Mouse (Mus musculus): ENCODE data around the gene Mthfd1l. TPM values are rescaled to one million over a fixed set of nuclear protein-coding genes. Genes with fewer than 3 reads are reported as not detected.

Gene Mthfd1l
- polyA plus RNA-seq (2015; fragmentation: Nextera tagmentation; extraction: Ambion mirVana) = 5.3 and 5.6 TPM in 2 replicates

GRCm38 (mm10) chr10:3972981-3973588, at the start of gene Mthfd1l:
Gene Mthfd1l (plus strand): TSS chr10:3973118.
- peak; percentile 91 for TF ChIP-seq CTCF (IDR thresholded peaks at IDR 0.05; ENCODE audit: low read depth)
- no peaks in the 10 kb centered on the region for H3K27me3 ChIP-seq (replicated peaks; ENCODE audit: control insufficient read depth, insufficient read depth, low read length)
- peak within 1 kb of the TSS; percentile 76 for H3K4me3 ChIP-seq (ENCODE audit: low read depth, low read length)
- H3K4me1 ChIP-seq (replicated peaks; ENCODE audit: control insufficient read depth, insufficient read depth, low read length) = no peaks in the 10 kb centered on the region; the same call in 1 of the 2 replicates
- ATAC-seq = peak; percentile 80
- peak within 1 kb of the TSS; percentile 94 for H3K27ac ChIP-seq (ENCODE audit: low read depth, low read length)
- no peaks in the 10 kb centered on the region for H3K36me3 ChIP-seq (ENCODE audit: control insufficient read depth, insufficient read depth)
- 1% methylated on average over 40 of the region's 40 CpGs for WGBS
- peak within 1 kb of the TSS; percentile 99 for H3K4me2 ChIP-seq (replicated peaks; ENCODE audit: low read depth)
- H3K9ac ChIP-seq (ENCODE audit: low read depth, low read length) = peak within 1 kb of the TSS; percentile 68
- H3K9me3 ChIP-seq (ENCODE audit: control insufficient read depth) = no peaks in the 10 kb centered on the region

DNA sequence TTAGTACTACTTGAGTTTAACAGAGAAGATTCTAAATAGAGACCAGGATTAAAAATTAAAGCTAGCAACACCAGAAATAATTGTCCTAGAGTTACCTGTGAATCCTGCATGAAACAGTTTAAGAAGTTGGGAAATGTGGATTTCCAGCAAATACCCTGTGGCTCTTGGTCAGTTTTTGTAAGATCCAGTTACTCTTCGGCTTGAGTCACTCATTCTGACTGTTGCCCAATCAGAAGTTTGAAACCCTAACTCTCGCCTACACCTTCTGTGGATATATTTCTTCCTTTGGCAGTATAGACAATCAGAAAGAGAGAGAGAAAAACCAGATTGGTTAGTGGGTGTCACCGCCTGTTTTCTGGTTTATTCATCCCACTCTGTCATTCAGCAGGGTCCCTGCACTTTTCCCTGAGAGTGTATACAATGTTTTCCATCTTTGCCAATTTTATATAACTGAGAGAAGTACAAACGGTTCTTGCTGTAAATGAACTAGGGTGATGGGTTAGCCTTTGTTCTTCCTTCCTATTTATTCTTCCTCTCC, 44.8 kb upstream of the Mthfd1l start:
- H3K27ac ChIP-seq (ENCODE audit: low read depth, low read length) = no peak overlapping the region
- ATAC-seq = no peak
- H3K9ac ChIP-seq (ENCODE audit: low read depth, low read length) = no peak overlapping the region
- no peaks in the 10 kb centered on the region for H3K36me3 ChIP-seq (ENCODE audit: control insufficient read depth, insufficient read depth)
- 78% methylated on average over 4 of the region's 4 CpGs for WGBS
- H3K9me3 ChIP-seq (ENCODE audit: control insufficient read depth) = no peaks in the 10 kb centered on the region
- no peaks in the 10 kb centered on the region for H3K27me3 ChIP-seq (replicated peaks; ENCODE audit: control insufficient read depth, insufficient read depth, low read length)
- no peak overlapping the region for H3K4me2 ChIP-seq (replicated peaks; ENCODE audit: low read depth)
- no peaks in the 10 kb centered on the region; the same call in 1 of the 2 replicates for H3K4me1 ChIP-seq (replicated peaks; ENCODE audit: control insufficient read depth, insufficient read depth, low read length)
- TF ChIP-seq CTCF (IDR thresholded peaks at IDR 0.05; ENCODE audit: low read depth) = no peak
- no peak overlapping the region for H3K4me3 ChIP-seq (ENCODE audit: low read depth, low read length)

GRCm38 (mm10) chr10:3931831-3932230, 41.1 kb upstream of the Mthfd1l start:
- no peak for ATAC-seq

DNA sequence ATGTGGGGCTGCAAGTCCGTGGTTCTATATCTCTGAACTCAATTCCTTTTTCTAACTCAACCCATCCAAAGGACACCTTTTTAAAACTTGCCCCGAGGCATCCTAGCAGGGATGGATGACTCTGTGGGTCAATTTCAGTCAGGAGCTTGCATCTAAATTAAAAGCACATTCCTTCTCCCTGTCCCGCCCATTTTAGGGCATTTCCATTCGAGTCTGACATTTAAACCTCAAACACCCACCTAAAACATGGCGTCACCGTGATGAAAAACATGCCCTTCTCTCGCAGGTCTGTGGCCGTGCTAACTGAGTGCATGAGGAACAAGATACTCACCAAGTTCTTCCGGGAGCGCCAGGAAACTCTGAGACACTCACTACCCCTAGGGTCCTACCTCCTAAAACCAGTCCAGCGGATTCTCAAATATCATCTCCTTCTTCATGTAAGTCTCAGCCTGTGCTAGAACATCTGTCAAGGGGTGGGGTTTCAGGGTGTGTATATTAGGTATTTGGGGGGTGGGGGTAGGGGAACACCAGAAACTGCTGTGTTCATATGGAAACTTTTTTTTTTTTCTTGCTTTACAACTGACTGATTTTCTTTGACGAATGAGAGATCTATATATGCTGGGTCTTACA, 39.5 kb upstream of the Mthfd1l start:
- 80% methylated on average over 12 of the region's 12 CpGs for WGBS
- no peak overlapping the region for H3K9ac ChIP-seq (ENCODE audit: low read depth, low read length)
- no peaks in the 10 kb centered on the region for H3K9me3 ChIP-seq (ENCODE audit: control insufficient read depth)
- H3K36me3 ChIP-seq (ENCODE audit: control insufficient read depth, insufficient read depth) = 0 out of 2 replicates have a peak, but pooled peaks cover under 1% of the 10 kb centered on the region
- H3K4me1 ChIP-seq (replicated peaks; ENCODE audit: control insufficient read depth, insufficient read depth, low read length) = no peaks in the 10 kb centered on the region
- no peaks in the 10 kb centered on the region for H3K27me3 ChIP-seq (replicated peaks; ENCODE audit: control insufficient read depth, insufficient read depth, low read length)
- H3K4me3 ChIP-seq (ENCODE audit: low read depth, low read length) = no peak overlapping the region
- H3K4me2 ChIP-seq (replicated peaks; ENCODE audit: low read depth) = no peak overlapping the region
- H3K27ac ChIP-seq (ENCODE audit: low read depth, low read length) = no peak overlapping the region
- ATAC-seq = no peak
- no peak for TF ChIP-seq CTCF (IDR thresholded peaks at IDR 0.05; ENCODE audit: low read depth)

More at GRCm38 (mm10) chr10:3931831-3932230, 41.1 kb upstream of the Mthfd1l start:
- Histone ChIP-seq H3K9me3 (ENCODE audit: control insufficient read depth) (no peaks in the 10 kb centered on the region), H3K36me3 (ENCODE audit: control insufficient read depth, insufficient read depth) (no peaks in the 10 kb centered on the region), H3K9ac (ENCODE audit: low read depth, low read length) (no peak overlapping the region), H3K4me2 (replicated peaks; ENCODE audit: low read depth) (no peak overlapping the region), H3K27ac (ENCODE audit: low read depth, low read length) (no peak overlapping the region), H3K4me3 (ENCODE audit: low read depth, low read length) (no peak overlapping the region), H3K27me3 (replicated peaks; ENCODE audit: control insufficient read depth, insufficient read depth, low read length) (no peaks in the 10 kb centered on the region), H3K4me1 (replicated peaks; ENCODE audit: control insufficient read depth, insufficient read depth, low read length) (no peaks in the 10 kb centered on the region)
- TF ChIP-seq CTCF (IDR thresholded peaks at IDR 0.05; ENCODE audit: low read depth) = no peak

DNA sequence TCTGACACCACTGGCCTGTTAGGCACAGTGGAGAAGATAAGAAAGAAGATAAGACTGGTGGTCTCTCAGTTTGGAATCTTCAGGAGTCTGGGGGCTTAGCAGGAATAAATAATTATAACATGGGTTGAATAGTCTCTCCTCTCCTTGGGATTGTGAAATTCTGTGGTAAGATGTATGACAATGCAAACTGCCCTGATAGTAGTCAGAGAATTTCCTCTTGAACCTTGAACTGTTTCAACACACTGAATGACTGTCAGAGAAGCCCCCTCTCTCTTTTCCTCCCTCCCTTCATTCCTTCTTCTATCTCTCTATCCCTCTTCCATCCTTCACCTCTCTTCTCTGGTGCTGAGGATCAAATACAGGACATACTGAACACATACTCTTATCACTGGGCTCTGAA, 36.1 kb upstream of the Mthfd1l start:
- Histone ChIP-seq H3K4me2 (replicated peaks; ENCODE audit: low read depth) (no peak overlapping the region), H3K27ac (ENCODE audit: low read depth, low read length) (no peak overlapping the region), H3K9me3 (ENCODE audit: control insufficient read depth) (no peaks in the 10 kb centered on the region), H3K27me3 (replicated peaks; ENCODE audit: control insufficient read depth, insufficient read depth, low read length) (no peaks in the 10 kb centered on the region), H3K4me1 (replicated peaks; ENCODE audit: control insufficient read depth, insufficient read depth, low read length) (no peaks in the 10 kb centered on the region), H3K36me3 (ENCODE audit: control insufficient read depth, insufficient read depth) (0 out of 2 replicates have a peak, but pooled peaks cover 4% of the 10 kb centered on the region), H3K9ac (ENCODE audit: low read depth, low read length) (no peak overlapping the region), H3K4me3 (ENCODE audit: low read depth, low read length) (no peak overlapping the region)
- TF ChIP-seq CTCF (IDR thresholded peaks at IDR 0.05; ENCODE audit: low read depth) = no peak
- no peak for ATAC-seq

- H3K27ac ChIP-seq (ENCODE audit: low read depth, low read length) = no peak overlapping the region
- no peak for TF ChIP-seq CTCF (IDR thresholded peaks at IDR 0.05; ENCODE audit: low read depth)
- ATAC-seq = no peak
These were observed 32.9 kb upstream of the Mthfd1l start for GRCm38 (mm10) chr10:3939895-3940595.

More at GRCm38 (mm10) chr10:3939895-3940595, 32.9 kb upstream of the Mthfd1l start:
- H3K4me1 ChIP-seq (replicated peaks; ENCODE audit: control insufficient read depth, insufficient read depth, low read length) = no peaks in the 10 kb centered on the region
- no peaks in the 10 kb centered on the region for H3K9me3 ChIP-seq (ENCODE audit: control insufficient read depth)
- no peaks in the 10 kb centered on the region for H3K27me3 ChIP-seq (replicated peaks; ENCODE audit: control insufficient read depth, insufficient read depth, low read length)
- no peak overlapping the region for H3K4me3 ChIP-seq (ENCODE audit: low read depth, low read length)
- no peak overlapping the region for H3K4me2 ChIP-seq (replicated peaks; ENCODE audit: low read depth)
- H3K36me3 ChIP-seq (ENCODE audit: control insufficient read depth, insufficient read depth) = peaks cover 4% of the 10 kb centered on the region; the same call in 1 of the 2 replicates
- no peak overlapping the region for H3K9ac ChIP-seq (ENCODE audit: low read depth, low read length)
- WGBS = 90% methylated on average over 11 of the region's 11 CpGs
